Mouse (Mus musculus): ENCODE results near the gene Spon1.

DNA sequence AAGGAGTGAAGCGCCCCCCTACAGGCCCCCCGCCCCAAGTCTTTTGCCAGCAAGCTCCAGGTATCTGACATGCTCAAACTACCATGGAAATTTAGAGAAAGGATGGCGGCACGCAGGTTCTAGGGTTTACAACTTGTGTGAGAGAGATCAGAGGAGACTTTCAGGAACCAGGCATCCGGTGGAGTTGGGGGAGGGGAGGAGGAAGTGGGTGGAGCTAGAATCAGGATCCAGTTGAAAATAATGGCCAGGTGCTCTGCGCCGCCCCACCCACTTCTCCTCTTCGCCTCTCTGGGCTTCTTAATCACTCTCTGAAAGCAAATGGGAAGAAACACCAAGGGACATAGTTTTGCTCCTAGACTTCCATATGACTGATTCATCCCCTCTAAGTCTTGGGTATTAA is 7.6 kb downstream of the Spon1 start:
- TF ChIP-seq CTCF (IDR thresholded peaks at IDR 0.05; ENCODE audit: extremely low read depth, insufficient read depth, insufficient read length, insufficient replicate concordance) (no peak), POLR2A (IDR thresholded peaks at IDR 0.05; ENCODE audit: low read depth, low read length) (no peak)
